Comparison of ENCODE assay signal across 28 mouse cellular contexts in genomic region chr16:13146231-13146630, GRCm38 (mm10).
"Had no signal": no experiment of that assay in that cellular context is flagged by ENCODE, and none has a peak within 500 bp of the region (broad histone marks: within the 10 kb centered on the region; RNA-seq: fewer than 3 reads in every experiment).

No protein-coding gene starts in this region.

- H3K4me1 ChIP-seq: heart, embryonic 13.5 days; heart, embryonic 15.5 days; hindbrain, embryonic 10.5 days; hindbrain, embryonic 12.5 days; limb, embryonic 12.5 days; liver, embryonic 13.5 days; liver, embryonic 15.5 days had no signal

- ATAC-seq: hindbrain, embryonic 16.5 days; inflammation-experienced regulatory T-cells, adult 6 months; intestine, embryonic 15.5 days; intestine, postnatal 0 days had no signal

- H3K4me3 ChIP-seq: gastrocnemius, adult 2 months; heart, adult 2 months; heart, embryonic 13.5 days; heart, embryonic 15.5 days; hindbrain, embryonic 10.5 days; hindbrain, embryonic 12.5 days; intestine, embryonic 15.5 days; layer of hippocampus, adult 2 months; left cerebral cortex, adult 2 months; limb, embryonic 12.5 days; liver, embryonic 13.5 days; liver, embryonic 15.5 days had no signal

- DNase-seq: gastrocnemius, adult 2 months; gastrocnemius, postnatal 10 days; gastrocnemius, postnatal 25 days; heart, adult 2 months; heart, postnatal 14 days; heart, postnatal 4 days; kidney, adult 18-20 months; kidney, adult 8-10 months; kidney, postnatal 10 days; kidney, postnatal 25 days; kidney, postnatal 4 days; left cerebral cortex, postnatal 4 days; liver; liver, embryonic 13.5 days had no signal

- H3K27me3 ChIP-seq: heart, embryonic 13.5 days; heart, embryonic 15.5 days; hindbrain, embryonic 12.5 days; intestine, embryonic 15.5 days; limb, embryonic 12.5 days; liver, embryonic 13.5 days; liver, embryonic 15.5 days had no signal

- H3K27ac ChIP-seq: gastrocnemius, adult 2 months; heart, adult 2 months; heart, embryonic 13.5 days; heart, embryonic 15.5 days; hindbrain, embryonic 10.5 days; hindbrain, embryonic 12.5 days; hindbrain, embryonic 14.5 days; intestine, embryonic 15.5 days; layer of hippocampus, adult 2 months; left cerebral cortex, adult 2 months; limb, embryonic 12.5 days; liver, embryonic 13.5 days; liver, embryonic 15.5 days had no signal

- H3K9ac ChIP-seq: heart, embryonic 13.5 days; heart, embryonic 15.5 days; hindbrain, embryonic 12.5 days; hindbrain, embryonic 14.5 days; intestine, embryonic 15.5 days; limb, embryonic 12.5 days; liver, embryonic 13.5 days; liver, embryonic 15.5 days had no signal

- H3K9me3 ChIP-seq: heart, embryonic 13.5 days; heart, embryonic 15.5 days; hindbrain, embryonic 10.5 days; hindbrain, embryonic 12.5 days; intestine, embryonic 15.5 days; limb, embryonic 12.5 days; liver, embryonic 13.5 days; liver, embryonic 15.5 days had no signal

- H3K4me2 ChIP-seq: heart, embryonic 13.5 days; heart, embryonic 15.5 days; hindbrain, embryonic 12.5 days; hindbrain, embryonic 14.5 days; intestine, embryonic 15.5 days; limb, embryonic 12.5 days; liver, embryonic 11.5 days; liver, embryonic 13.5 days; liver, embryonic 15.5 days had no signal
